Mouse (Mus musculus) small intestine, adult 2 months (tissue): ENCODE results near the gene Faf1. TPM values are rescaled to one million over a fixed set of nuclear protein-coding genes. Genes with fewer than 3 reads are reported as not detected.
"Not testable (repeated sequence)": the region's sequence is repeated elsewhere in the genome, so short reads cannot be mapped to it uniquely, and the experiment has no call there.

Source experiments
- H3K27ac ChIP-seq: fragments of 200-500 bp; 2 replicates; pipeline ENCODE4 v1.5.1; 2012; ENCODE audit warnings: low read depth, low read length, control low read depth, inconsistent platforms; ENCODE audit not compliant: insufficient read depth
- H3K27me3 ChIP-seq: fragments of 200-500 bp; 2 replicates; pipeline ENCODE4 v1.6.1; 2012; ENCODE audit warnings: mild to moderate bottlenecking, moderate library complexity, low read length, inconsistent platforms; ENCODE audit not compliant: control insufficient read depth, insufficient read depth
- H3K36me3 ChIP-seq: fragments of 200-500 bp; 2 replicates; pipeline ENCODE4 v1.6.1; 2012; ENCODE audit warnings: mild to moderate bottlenecking, low read length, control low read depth, inconsistent platforms; ENCODE audit not compliant: control insufficient read depth, insufficient read depth
- H3K4me1 ChIP-seq: fragments of 200-500 bp; 2 replicates; pipeline ENCODE4 v1.6.1; 2012; ENCODE audit warnings: low read length, inconsistent platforms, mixed read lengths; ENCODE audit not compliant: control insufficient read depth, insufficient read depth, insufficient read length
- H3K4me3 ChIP-seq: fragments of 200-500 bp; 2 replicates; pipeline ENCODE4 v1.5.1; 2012; ENCODE audit warnings: low read depth, mild to moderate bottlenecking, control low read depth, inconsistent platforms, low read length, moderate library complexity
- CTCF ChIP-seq: fragments of 200-500 bp; IDR thresholded peaks from 2 replicates; pipeline ENCODE4 v1.5.1; 2012; ENCODE audit warnings: low read depth, mild to moderate bottlenecking, control low read depth, inconsistent platforms, low read length, moderate library complexity, mixed read lengths; ENCODE audit not compliant: insufficient replicate concordance, insufficient read length; ENCODE audit errors: extremely low read depth
- POLR2A ChIP-seq: fragments of 200-500 bp; IDR thresholded peaks from 2 replicates; pipeline ENCODE4 v1.6.1; 2012; ENCODE audit warnings: low read depth, mild to moderate bottlenecking, control low read depth, inconsistent platforms, low read length, moderate library complexity
- WGBS: fragments of 180-500 bp; shearing (Covaris S2); methylation state at CpG from one replicate; pipeline ENCODE4 v1.1.7; 2018; 5-methylcytosine and 5-hydroxymethylcytosine counted together
- polyA plus RNA-seq: library from polyadenylated mRNA; depleted of rRNA; stranded (reverse); fragments of >200 nt; gene quantifications from 2 replicates; pipeline ENCODE4 v1.2.3, GENCODE M21; 2012

Faf1 gene
- polyA plus RNA-seq, 1 experiment = 7.4 TPM

DNA sequence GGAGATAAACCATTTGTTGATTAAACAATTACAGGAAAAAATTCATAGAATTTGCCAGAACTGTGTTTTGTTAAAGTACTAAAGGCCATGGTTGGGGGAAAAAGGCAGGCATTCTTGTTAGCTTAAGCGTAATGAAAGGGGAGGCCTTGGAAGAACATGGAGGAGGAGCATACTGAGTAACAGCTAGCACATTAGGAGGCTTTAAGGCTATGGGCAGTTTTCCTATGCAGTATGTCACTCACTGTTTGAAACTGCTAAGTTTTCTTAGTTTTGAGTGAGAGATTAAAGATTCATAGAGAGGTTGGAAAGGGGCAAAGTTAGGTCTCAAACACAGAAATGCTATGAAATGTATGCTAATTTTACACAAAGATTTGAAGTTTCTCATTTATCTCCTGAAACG lies 2.3 kb upstream of the Faf1 start:
- no peaks in the 10 kb centered on the region for H3K27me3 ChIP-seq
- H3K4me3 ChIP-seq = no peak overlapping the region
- 90% methylated on average over 2 of the region's 2 CpGs for WGBS
- TF ChIP-seq POLR2A = no peak
- no peak for TF ChIP-seq CTCF
- no peak overlapping the region for H3K27ac ChIP-seq
- no peaks in the 10 kb centered on the region; the same call in 1 of the 2 replicates for H3K4me1 ChIP-seq
- H3K36me3 ChIP-seq = no peaks in the 10 kb centered on the region

GRCm38 (mm10) chr4:109677221-109677620 lies 833 bp downstream of the Faf1 start:
- no peak for TF ChIP-seq CTCF
- no peak for TF ChIP-seq POLR2A
- Histone ChIP-seq H3K4me1 (no peaks in the 10 kb centered on the region; the same call in 1 of the 2 replicates), H3K36me3 (no peaks in the 10 kb centered on the region; the same call in 1 of the 2 replicates), H3K27ac (peak overlapping the region; percentile 59), H3K4me3 (peak overlapping the region; percentile 78), H3K27me3 (no peaks in the 10 kb centered on the region)
- WGBS = 3% methylated on average over 3 of the region's 3 CpGs

GRCm38 (mm10) chr4:109683561-109683960 lies 7.2 kb downstream of the Faf1 start:
- no peaks in the 10 kb centered on the region; the same call in 1 of the 2 replicates for H3K36me3 ChIP-seq
- TF ChIP-seq CTCF (no peak), POLR2A (no peak)
- no peaks in the 10 kb centered on the region for H3K27me3 ChIP-seq
- 64% methylated on average over 2 of the region's 2 CpGs for WGBS
- no peaks in the 10 kb centered on the region for H3K4me1 ChIP-seq
- H3K27ac ChIP-seq = no peak overlapping the region
- no peak overlapping the region for H3K4me3 ChIP-seq

- H3K27me3 ChIP-seq = no peaks in the 10 kb centered on the region
- H3K27ac ChIP-seq = no peak overlapping the region
- no peaks in the 10 kb centered on the region for H3K4me1 ChIP-seq
- TF ChIP-seq POLR2A (no peak), CTCF (no peak)
- no peak overlapping the region for H3K4me3 ChIP-seq
- no peaks in the 10 kb centered on the region for H3K36me3 ChIP-seq
Observed at GRCm38 (mm10) chr4:109692674-109693073, 16.3 kb downstream of the Faf1 start.

GRCm38 (mm10) chr4:109700727-109701126 lies 24.3 kb downstream of the Faf1 start:
- not testable (repeated sequence) for H3K4me1 ChIP-seq, H3K36me3 ChIP-seq

GRCm38 (mm10) chr4:109703568-109703967 lies 27.2 kb downstream of the Faf1 start:
- Histone ChIP-seq H3K36me3 (no peaks in the 10 kb centered on the region), H3K27ac (no peak overlapping the region), H3K4me1 (peaks cover 6% of the 10 kb centered on the region; the same call in 1 of the 2 replicates), H3K4me3 (no peak overlapping the region), H3K27me3 (no peaks in the 10 kb centered on the region)
- TF ChIP-seq CTCF (no peak), POLR2A (no peak)

More at GRCm38 (mm10) chr4:109700727-109701126, 24.3 kb downstream of the Faf1 start:
- WGBS = 89% methylated on average over 3 of the region's 3 CpGs
- H3K4me3 ChIP-seq, H3K27ac ChIP-seq, H3K27me3 ChIP-seq: not testable (repeated sequence)

GRCm38 (mm10) chr4:109705349-109705748 lies 29.0 kb downstream of the Faf1 start:
- Histone ChIP-seq H3K36me3 (no peaks in the 10 kb centered on the region), H3K4me3 (no peak overlapping the region), H3K27ac (no peak overlapping the region), H3K4me1 (peaks cover 6% of the 10 kb centered on the region; the same call in 1 of the 2 replicates), H3K27me3 (no peaks in the 10 kb centered on the region)
- TF ChIP-seq POLR2A (no peak), CTCF (no peak)
- WGBS = 84% methylated on average over 2 of the region's 2 CpGs

GRCm38 (mm10) chr4:109719281-109719680 lies 42.9 kb downstream of the Faf1 start:
- Histone ChIP-seq H3K27ac (no peak overlapping the region), H3K4me1 (no peaks in the 10 kb centered on the region), H3K4me3 (no peak overlapping the region), H3K27me3 (no peaks in the 10 kb centered on the region), H3K36me3 (peaks cover 3% of the 10 kb centered on the region; the same call in 1 of the 2 replicates)
- TF ChIP-seq CTCF (no peak), POLR2A (no peak)
- WGBS = 94% methylated on average over 5 of the region's 5 CpGs
